Mouse (Mus musculus) midbrain, embryonic 14.5 days (tissue): ENCODE measurements around the gene 2010111I01Rik. TPM values are rescaled to one million over a fixed set of nuclear protein-coding genes. Genes with fewer than 3 reads are reported as not detected.

Experiments
- ATAC-seq: fragments of 200-750 bp; cut with Nextera tagmentation; 2 replicates; pipeline ENCODE4 v1.8.0; 2017; ENCODE audit warnings: moderate number of reproducible peaks, moderate library complexity; ENCODE audit not compliant: low FRiP score, low TSS enrichment
- DNase-seq: peaks from one replicate; pipeline ENCODE4 v3.0.0-alpha.2; 2015
- H3K27ac ChIP-seq: fragments of 300-500 bp; sonication (generic); replicated peaks from 2 replicates; pipeline ENCODE4 v1.5.1; 2014; ENCODE audit warnings: mild to moderate bottlenecking, low read depth, low read length, moderate library complexity
- H3K27me3 ChIP-seq: fragments of 300-500 bp; sonication (generic); 2 replicates; pipeline ENCODE4 v1.6.1; 2014; ENCODE audit warnings: low read length, control low read depth, mixed read lengths; ENCODE audit not compliant: control insufficient read depth, insufficient read depth
- H3K36me3 ChIP-seq: fragments of 300-500 bp; sonication (generic); 2 replicates; pipeline ENCODE4 v1.6.1; 2014; ENCODE audit warnings: low read length, control low read depth; ENCODE audit not compliant: control insufficient read depth, insufficient read depth
- H3K4me1 ChIP-seq: fragments of 300-500 bp; sonication (generic); 2 replicates; pipeline ENCODE4 v1.6.1; 2014; ENCODE audit warnings: mild to moderate bottlenecking, antibody characterized with exemption, low read length, control low read depth; ENCODE audit not compliant: control insufficient read depth, insufficient read depth
- H3K4me2 ChIP-seq: fragments of 300-500 bp; sonication (generic); 2 replicates; pipeline ENCODE4 v1.6.1; 2014; ENCODE audit warnings: mild to moderate bottlenecking, low read length, moderate library complexity
- H3K4me3 ChIP-seq: fragments of 300-500 bp; sonication (generic); replicated peaks from 2 replicates; pipeline ENCODE4 v1.5.1; 2014; ENCODE audit warnings: low read depth, low read length
- H3K9ac ChIP-seq: fragments of 300-500 bp; sonication (generic); replicated peaks from 2 replicates; pipeline ENCODE4 v1.6.1; 2014; ENCODE audit warnings: mild to moderate bottlenecking, low read length, moderate library complexity
- H3K9me3 ChIP-seq: fragments of 300-500 bp; sonication (generic); 2 replicates; pipeline ENCODE4 v1.6.1; 2016; ENCODE audit warnings: low read length, control low read depth, mixed read lengths; ENCODE audit not compliant: control insufficient read depth
- WGBS: fragments of 180-500 bp; shearing (Covaris S2); extraction: QIAGEN DNeasy Blood & Tissue Kit; methylation state at CpG from one replicate; pipeline ENCODE4 v1.1.7; 2014; 5-methylcytosine and 5-hydroxymethylcytosine counted together
- polyA plus RNA-seq: library from polyadenylated mRNA; unstranded; fragments of >200 nt; fragmentation: Nextera tagmentation; extraction: Ambion mirVana; gene quantifications from 2 replicates; pipeline ENCODE4 v1.2.1, GENCODE M21; 2014

Gene 2010111I01Rik
- polyA plus RNA-seq, 1 experiment from 2014 or later = 32.0 TPM

GRCm38 (mm10) chr13:62949560-62950188, 15.0 kb upstream of the 2010111I01Rik start:
- Histone ChIP-seq H3K27ac (no peak overlapping the region), H3K4me1 (no peaks in the 10 kb centered on the region), H3K4me3 (no peak overlapping the region), H3K36me3 (no peaks in the 10 kb centered on the region), H3K27me3 (no peaks in the 10 kb centered on the region), H3K4me2 (no peak overlapping the region), H3K9me3 (no peaks in the 10 kb centered on the region), H3K9ac (no peak overlapping the region)
- ATAC-seq (no peak), DNase-seq (peak; percentile 20)
- 45% methylated on average over 4 of the region's 4 CpGs for WGBS

GRCm38 (mm10) chr13:62951606-62952005, 13.1 kb upstream of the 2010111I01Rik start:
- Histone ChIP-seq H3K36me3 (no peaks in the 10 kb centered on the region), H3K9ac (no peak overlapping the region), H3K4me3 (no peak overlapping the region), H3K27me3 (no peaks in the 10 kb centered on the region), H3K4me2 (no peak overlapping the region), H3K27ac (no peak overlapping the region), H3K4me1 (no peaks in the 10 kb centered on the region), H3K9me3 (no peaks in the 10 kb centered on the region)
- DNase-seq (no peak), ATAC-seq (no peak)
- WGBS = 80% methylated on average over 1 of the region's 1 CpGs

GRCm38 (mm10) chr13:62952047-62952446, 12.6 kb upstream of the 2010111I01Rik start:
- DNase-seq (no peak), ATAC-seq (no peak)
- Histone ChIP-seq H3K36me3 (no peaks in the 10 kb centered on the region), H3K4me1 (no peaks in the 10 kb centered on the region), H3K9ac (no peak overlapping the region), H3K27ac (no peak overlapping the region), H3K4me3 (no peak overlapping the region), H3K9me3 (no peaks in the 10 kb centered on the region), H3K4me2 (no peak overlapping the region), H3K27me3 (no peaks in the 10 kb centered on the region)
- WGBS = 81% methylated on average over 3 of the region's 3 CpGs

- DNase-seq (no peak), ATAC-seq (no peak)
- no peaks in the 10 kb centered on the region for H3K9me3 ChIP-seq
- H3K27me3 ChIP-seq = no peaks in the 10 kb centered on the region
- 86% methylated on average over 3 of the region's 3 CpGs for WGBS
- H3K9ac ChIP-seq = no peak overlapping the region
- no peak overlapping the region for H3K4me3 ChIP-seq
- H3K4me2 ChIP-seq = no peak overlapping the region
- no peaks in the 10 kb centered on the region for H3K4me1 ChIP-seq
- no peak overlapping the region for H3K27ac ChIP-seq
- no peaks in the 10 kb centered on the region for H3K36me3 ChIP-seq
Measured at GRCm38 (mm10) chr13:62952624-62953023, 12.1 kb upstream of the 2010111I01Rik start.

GRCm38 (mm10) chr13:62955997-62956396, 8.7 kb upstream of the 2010111I01Rik start:
- DNase-seq = no peak
- no peaks in the 10 kb centered on the region for H3K9me3 ChIP-seq
- no peak overlapping the region for H3K9ac ChIP-seq
- no peak overlapping the region for H3K4me2 ChIP-seq
- H3K27me3 ChIP-seq = no peaks in the 10 kb centered on the region
- no peak overlapping the region for H3K4me3 ChIP-seq
- H3K36me3 ChIP-seq = no peaks in the 10 kb centered on the region
- no peaks in the 10 kb centered on the region for H3K4me1 ChIP-seq
- WGBS = 91% methylated on average over 6 of the region's 6 CpGs
- no peak overlapping the region for H3K27ac ChIP-seq
- ATAC-seq = no peak

GRCm38 (mm10) chr13:62956776-62957175, 7.9 kb upstream of the 2010111I01Rik start:
- WGBS = 87% methylated on average over 10 of the region's 10 CpGs
- Histone ChIP-seq H3K4me2 (no peak overlapping the region), H3K27me3 (no peaks in the 10 kb centered on the region), H3K27ac (no peak overlapping the region), H3K9ac (no peak overlapping the region), H3K9me3 (no peaks in the 10 kb centered on the region), H3K4me1 (no peaks in the 10 kb centered on the region), H3K4me3 (no peak overlapping the region), H3K36me3 (no peaks in the 10 kb centered on the region)
- no peak for ATAC-seq
- DNase-seq = no peak

- DNase-seq (no peak), ATAC-seq (no peak)
- Histone ChIP-seq H3K4me2 (no peak overlapping the region), H3K4me3 (no peak overlapping the region), H3K4me1 (peaks cover 6% of the 10 kb centered on the region), H3K27me3 (no peaks in the 10 kb centered on the region), H3K36me3 (no peaks in the 10 kb centered on the region), H3K9ac (no peak overlapping the region), H3K9me3 (no peaks in the 10 kb centered on the region), H3K27ac (no peak overlapping the region)
- 90% methylated on average over 2 of the region's 2 CpGs for WGBS
Measured at GRCm38 (mm10) chr13:62963358-62963757, 1.3 kb upstream of the 2010111I01Rik start.

GRCm38 (mm10) chr13:62968223-62968622, 3.5 kb downstream of the 2010111I01Rik start:
- WGBS = 87% methylated on average over 12 of the region's 12 CpGs
- H3K4me1 ChIP-seq = peaks cover 6% of the 10 kb centered on the region
- no peak overlapping the region for H3K4me3 ChIP-seq
- ATAC-seq (no peak), DNase-seq (no peak)
- no peaks in the 10 kb centered on the region for H3K9me3 ChIP-seq
- no peaks in the 10 kb centered on the region for H3K36me3 ChIP-seq
- H3K9ac ChIP-seq = no peak overlapping the region
- no peak overlapping the region for H3K27ac ChIP-seq
- H3K4me2 ChIP-seq = no peak overlapping the region
- H3K27me3 ChIP-seq = no peaks in the 10 kb centered on the region

GRCm38 (mm10) chr13:62970515-62971269, 6.0 kb downstream of the 2010111I01Rik start:
- WGBS = 85% methylated on average over 11 of the region's 11 CpGs
- DNase-seq (no peak), ATAC-seq (no peak)
- Histone ChIP-seq H3K36me3 (no peaks in the 10 kb centered on the region), H3K27me3 (no peaks in the 10 kb centered on the region), H3K27ac (no peak overlapping the region), H3K9me3 (no peaks in the 10 kb centered on the region), H3K4me3 (no peak overlapping the region), H3K4me1 (peaks cover 1% of the 10 kb centered on the region), H3K4me2 (no peak overlapping the region), H3K9ac (no peak overlapping the region)
